Mouse (Mus musculus): ENCODE data around the gene Leprot. TPM values are rescaled to one million over a fixed set of nuclear protein-coding genes. Genes with fewer than 3 reads are reported as not detected.

Gene Leprot
- total and polyA plus RNA-seq, 2 experiments from 2014 or later, result 78.8 to 89.0 TPM

DNA sequence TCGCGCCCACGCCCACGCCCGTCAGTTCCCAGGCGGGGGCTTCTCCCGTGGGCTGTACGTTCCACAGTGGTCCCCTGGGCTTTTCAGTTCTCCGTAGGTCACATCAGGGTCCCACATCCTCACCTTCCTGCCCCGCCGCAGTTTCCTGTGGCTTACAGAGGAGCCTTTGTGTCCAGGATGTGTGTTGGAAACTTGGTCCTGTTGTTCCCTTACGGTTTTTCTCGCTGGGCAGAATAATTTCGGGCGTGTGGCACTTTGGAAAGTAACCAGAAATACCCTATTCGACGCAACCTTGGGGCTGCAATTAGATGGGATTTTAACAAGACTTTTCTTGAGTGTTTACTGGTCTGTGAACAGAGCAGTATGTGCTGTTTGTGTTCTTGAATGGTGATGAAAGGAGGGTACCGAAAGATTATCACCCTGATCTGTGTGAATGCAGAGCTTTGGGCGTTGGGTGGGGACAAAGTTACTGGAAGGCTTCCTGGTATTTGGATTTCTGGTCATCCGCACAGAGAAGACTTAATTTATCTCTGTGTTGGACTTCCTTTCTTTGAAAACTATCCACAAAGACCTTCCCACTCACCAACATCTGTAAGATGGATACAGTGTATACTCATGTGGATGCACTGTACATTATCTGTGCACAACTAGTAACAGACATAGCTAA is 591 bp downstream of the Leprot start:
- Histone ChIP-seq H3K27ac (ENCODE audit: low read depth, low read length) (peak overlapping the region; percentile 90), H3K27me3 (ENCODE audit: insufficient read depth, low read length) (no peaks in the 10 kb centered on the region), H3K9ac (peak overlapping the region; percentile 77), H3K4me3 (ENCODE audit: low read depth, low read length) (peak overlapping the region; percentile 69), H3K4me1 (ENCODE audit: insufficient read depth) (peaks cover 12% of the 10 kb centered on the region; the same call in 1 of the 2 replicates), H3K36me3 (ENCODE audit: insufficient read depth) (no peaks in the 10 kb centered on the region), H3K4me2 (ENCODE audit: low read depth) (peak overlapping the region; percentile 62), H3K9me3 (ENCODE audit: low read length) (no peaks in the 10 kb centered on the region)
- WGBS, result 1% methylated on average over 20 of the region's 20 CpGs
- DNase-seq, result no peak
- no peak for ATAC-seq
- TF ChIP-seq CTCF (IDR thresholded peaks at IDR 0.05; ENCODE audit: low read depth), result no peak; the same call in 1 of the 2 replicates

- no peak for ATAC-seq
- TF ChIP-seq CTCF (IDR thresholded peaks at IDR 0.05; ENCODE audit: low read depth), result no peak
- peaks cover 12% of the 10 kb centered on the region; the same call in 1 of the 2 replicates for H3K4me1 ChIP-seq (ENCODE audit: insufficient read depth)
- no peaks in the 10 kb centered on the region for H3K9me3 ChIP-seq (ENCODE audit: low read length)
- H3K4me2 ChIP-seq (ENCODE audit: low read depth), result peak overlapping the region; percentile 62
- H3K9ac ChIP-seq, result peak overlapping the region; percentile 77
- DNase-seq, result no peak
- H3K4me3 ChIP-seq (ENCODE audit: low read depth, low read length), result peak overlapping the region; percentile 69
- WGBS, result 81% methylated on average over 1 of the region's 1 CpGs
- no peak overlapping the region for H3K27ac ChIP-seq (ENCODE audit: low read depth, low read length)
- H3K27me3 ChIP-seq (ENCODE audit: insufficient read depth, low read length), result no peaks in the 10 kb centered on the region
- H3K36me3 ChIP-seq (ENCODE audit: insufficient read depth), result no peaks in the 10 kb centered on the region
Measured at GRCm38 (mm10) chr4:101648745-101649144, 1.2 kb downstream of the Leprot start.

GRCm38 (mm10) chr4:101650961-101651360 is 3.4 kb downstream of the Leprot start:
- ATAC-seq (no peak), DNase-seq (no peak)
- WGBS, result 89% methylated on average over 2 of the region's 2 CpGs
- H3K36me3 ChIP-seq (ENCODE audit: insufficient read depth), result 0 out of 2 replicates have a peak, but pooled peaks cover 10% of the 10 kb centered on the region
- no peak overlapping the region for H3K9ac ChIP-seq
- H3K27me3 ChIP-seq (ENCODE audit: insufficient read depth, low read length), result no peaks in the 10 kb centered on the region
- H3K27ac ChIP-seq (ENCODE audit: low read depth, low read length), result no peak overlapping the region
- no peaks in the 10 kb centered on the region for H3K9me3 ChIP-seq (ENCODE audit: low read length)
- no peak for TF ChIP-seq CTCF (IDR thresholded peaks at IDR 0.05; ENCODE audit: low read depth)
- H3K4me3 ChIP-seq (ENCODE audit: low read depth, low read length), result no peak overlapping the region
- H3K4me1 ChIP-seq (ENCODE audit: insufficient read depth), result peaks cover 12% of the 10 kb centered on the region; the same call in 1 of the 2 replicates
- H3K4me2 ChIP-seq (ENCODE audit: low read depth), result no peak overlapping the region

GRCm38 (mm10) chr4:101654256-101654655 is 6.7 kb downstream of the Leprot start:
- no peak overlapping the region for H3K4me2 ChIP-seq (ENCODE audit: low read depth)
- no peak overlapping the region for H3K9ac ChIP-seq
- H3K9me3 ChIP-seq (ENCODE audit: low read length), result no peaks in the 10 kb centered on the region
- no peaks in the 10 kb centered on the region for H3K27me3 ChIP-seq (ENCODE audit: insufficient read depth, low read length)
- H3K36me3 ChIP-seq (ENCODE audit: insufficient read depth), result peaks cover 15% of the 10 kb centered on the region; the same call in 1 of the 2 replicates
- DNase-seq (no peak), ATAC-seq (no peak)
- no peak overlapping the region for H3K27ac ChIP-seq (ENCODE audit: low read depth, low read length)
- TF ChIP-seq CTCF (IDR thresholded peaks at IDR 0.05; ENCODE audit: low read depth), result no peak
- WGBS, result 87% methylated on average over 6 of the region's 6 CpGs
- H3K4me1 ChIP-seq (ENCODE audit: insufficient read depth), result 0 out of 2 replicates have a peak, but pooled peaks cover under 1% of the 10 kb centered on the region
- no peak overlapping the region for H3K4me3 ChIP-seq (ENCODE audit: low read depth, low read length)

GRCm38 (mm10) chr4:101654788-101655414 is 7.4 kb downstream of the Leprot start:
- ATAC-seq (no peak), DNase-seq (no peak)
- Histone ChIP-seq H3K4me3 (ENCODE audit: low read depth, low read length) (no peak overlapping the region), H3K27me3 (ENCODE audit: insufficient read depth, low read length) (no peaks in the 10 kb centered on the region), H3K27ac (ENCODE audit: low read depth, low read length) (no peak overlapping the region), H3K9ac (no peak overlapping the region), H3K4me1 (ENCODE audit: insufficient read depth) (no peaks in the 10 kb centered on the region), H3K9me3 (ENCODE audit: low read length) (no peaks in the 10 kb centered on the region), H3K4me2 (ENCODE audit: low read depth) (no peak overlapping the region), H3K36me3 (ENCODE audit: insufficient read depth) (peaks cover 19% of the 10 kb centered on the region; the same call in 1 of the 2 replicates)
- 78% methylated on average over 4 of the region's 4 CpGs for WGBS
- TF ChIP-seq CTCF (IDR thresholded peaks at IDR 0.05; ENCODE audit: low read depth), result no peak

DNA sequence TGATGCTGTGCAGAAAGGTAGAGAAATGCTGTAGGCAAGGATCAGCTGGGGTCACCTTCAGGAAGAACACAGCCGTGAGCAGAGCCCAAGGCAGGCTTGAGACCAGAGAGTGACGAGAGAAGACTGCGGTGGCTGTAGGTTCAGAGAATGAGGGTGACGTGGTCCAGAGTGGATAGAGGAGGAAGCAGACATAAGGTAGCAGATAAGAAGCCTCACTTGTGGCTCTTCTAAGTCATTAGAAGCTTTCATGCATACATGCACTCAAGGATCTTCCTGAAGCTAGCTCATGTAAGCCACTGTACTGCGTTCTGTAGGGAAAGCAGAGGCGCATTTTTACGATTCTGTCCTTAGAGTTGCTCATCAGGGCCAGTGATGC is 7.9 kb downstream of the Leprot start:
- H3K27ac ChIP-seq (ENCODE audit: low read depth, low read length), result no peak overlapping the region
- no peak overlapping the region for H3K4me3 ChIP-seq (ENCODE audit: low read depth, low read length)
- no peak overlapping the region for H3K9ac ChIP-seq
- peaks cover 21% of the 10 kb centered on the region for H3K36me3 ChIP-seq (ENCODE audit: insufficient read depth)
- DNase-seq, result no peak
- H3K4me1 ChIP-seq (ENCODE audit: insufficient read depth), result no peaks in the 10 kb centered on the region
- H3K27me3 ChIP-seq (ENCODE audit: insufficient read depth, low read length), result no peaks in the 10 kb centered on the region
- H3K9me3 ChIP-seq (ENCODE audit: low read length), result no peaks in the 10 kb centered on the region
- no peak for TF ChIP-seq CTCF (IDR thresholded peaks at IDR 0.05; ENCODE audit: low read depth)
- WGBS, result 93% methylated on average over 7 of the region's 7 CpGs
- no peak overlapping the region for H3K4me2 ChIP-seq (ENCODE audit: low read depth)
- no peak for ATAC-seq

- H3K4me2 ChIP-seq (ENCODE audit: low read depth), result no peak overlapping the region
- WGBS, result 88% methylated on average over 15 of the region's 15 CpGs
- H3K4me1 ChIP-seq (ENCODE audit: insufficient read depth), result no peaks in the 10 kb centered on the region
- no peaks in the 10 kb centered on the region for H3K27me3 ChIP-seq (ENCODE audit: insufficient read depth, low read length)
- peaks cover 26% of the 10 kb centered on the region for H3K36me3 ChIP-seq (ENCODE audit: insufficient read depth)
- no peak for ATAC-seq
- no peaks in the 10 kb centered on the region for H3K9me3 ChIP-seq (ENCODE audit: low read length)
- H3K9ac ChIP-seq, result no peak overlapping the region
- H3K4me3 ChIP-seq (ENCODE audit: low read depth, low read length), result no peak overlapping the region
- no peak overlapping the region for H3K27ac ChIP-seq (ENCODE audit: low read depth, low read length)
- TF ChIP-seq CTCF (IDR thresholded peaks at IDR 0.05; ENCODE audit: low read depth), result no peak
- DNase-seq, result no peak
Measured at GRCm38 (mm10) chr4:101656056-101656455, 8.5 kb downstream of the Leprot start.

All from forebrain, postnatal 0 days (tissue).